Mouse (Mus musculus) mouse embryonic stem cell (cell line): ENCODE measurements at regions not wholly inside any gene's neighbourhood (a gene's known extent, or its start where the extent isn't known, plus 50 kb on each side); places are given as distances from the start of the nearest gene placed in this dataset.

Experiments used
- in situ Hi-C, 2 experiments: fragments of 300-500 bp; cut with MboI; formaldehyde crosslinking; loops; 1 replicate in 1 of 2; 3 replicates in 1 of 2; pipeline ENCODE4 v1.14.3; 2019 to 2020; ENCODE audit warnings: low sequenced_read_pairs in 2 of 2, low pct_unique_long_range_greater_than_20kb in 1 of 2, mixed read lengths in 1 of 2; ENCODE audit not compliant: unreplicated experiment in 1 of 2

DNA sequence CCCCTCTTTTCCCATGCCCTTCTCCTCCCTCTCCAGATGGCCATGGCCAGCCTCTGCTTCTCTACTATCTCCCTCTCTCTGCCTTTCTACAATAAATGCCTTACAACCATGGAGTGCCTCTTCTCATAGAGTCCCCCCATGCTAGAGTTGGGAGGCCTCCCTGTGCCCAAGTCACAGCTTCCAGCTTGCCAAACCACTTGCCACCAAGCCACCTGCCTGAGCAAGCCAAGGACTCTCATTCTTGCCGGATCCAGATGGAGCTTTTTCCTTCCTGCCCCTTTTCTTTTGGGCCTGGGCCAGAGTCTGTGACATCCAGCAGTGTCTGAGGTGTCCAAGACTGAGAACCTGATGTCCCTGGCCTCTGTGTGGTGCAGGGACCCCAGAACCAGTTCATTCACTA, 367.4 kb upstream of the Arhgap42 start:
- in situ Hi-C loops = no loop called here

DNA sequence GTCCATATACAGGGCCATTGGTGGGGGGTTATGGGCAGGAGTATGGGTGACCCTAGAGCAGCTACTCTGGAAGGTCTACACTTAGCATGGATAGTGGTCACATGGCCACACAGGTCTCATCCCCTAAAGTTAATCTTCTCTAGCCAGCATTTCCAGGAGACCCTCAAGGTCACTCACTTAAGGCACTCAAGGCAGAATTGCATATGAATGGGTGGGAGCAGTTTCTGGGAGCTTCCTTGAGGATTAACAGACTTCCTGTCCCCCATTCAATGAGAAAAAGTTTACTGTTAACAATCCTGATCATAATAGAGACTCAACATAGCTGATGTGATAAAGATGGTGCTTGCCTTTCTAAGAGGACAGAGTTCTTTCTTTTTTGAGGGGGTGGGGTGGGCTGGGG, 352.4 kb upstream of the Arhgap42 start:
- in situ Hi-C loops = no loop called here

DNA sequence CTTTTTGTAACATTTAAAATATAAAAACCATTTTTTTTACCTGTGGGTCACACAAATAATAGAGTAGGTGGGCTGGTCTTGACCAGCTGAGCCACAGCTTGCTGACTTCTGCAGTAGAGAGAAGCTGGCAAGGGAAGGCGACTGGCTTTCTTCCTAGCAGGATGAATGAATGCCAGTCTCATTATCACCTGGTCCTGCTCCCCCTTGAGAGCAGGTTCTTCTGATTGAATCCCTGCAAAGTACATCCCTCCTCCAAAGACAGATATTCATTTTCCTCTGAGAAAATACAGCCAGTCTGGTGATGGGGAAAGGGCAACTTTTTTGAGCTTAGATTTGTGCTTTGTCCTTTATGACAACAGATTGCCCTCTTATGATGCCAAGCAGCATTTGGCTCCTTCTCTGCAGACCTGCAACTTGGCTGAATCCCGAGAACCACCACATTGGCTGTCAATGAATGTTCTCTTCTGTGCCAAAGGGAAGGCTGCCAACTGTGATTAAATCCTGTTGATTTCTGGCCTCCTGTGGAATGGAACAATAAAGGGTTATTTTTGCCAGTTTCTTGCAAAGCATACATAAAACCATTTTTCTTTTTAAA, 344.2 kb upstream of the Arhgap42 start:
- in situ Hi-C loops = no loop called here

DNA sequence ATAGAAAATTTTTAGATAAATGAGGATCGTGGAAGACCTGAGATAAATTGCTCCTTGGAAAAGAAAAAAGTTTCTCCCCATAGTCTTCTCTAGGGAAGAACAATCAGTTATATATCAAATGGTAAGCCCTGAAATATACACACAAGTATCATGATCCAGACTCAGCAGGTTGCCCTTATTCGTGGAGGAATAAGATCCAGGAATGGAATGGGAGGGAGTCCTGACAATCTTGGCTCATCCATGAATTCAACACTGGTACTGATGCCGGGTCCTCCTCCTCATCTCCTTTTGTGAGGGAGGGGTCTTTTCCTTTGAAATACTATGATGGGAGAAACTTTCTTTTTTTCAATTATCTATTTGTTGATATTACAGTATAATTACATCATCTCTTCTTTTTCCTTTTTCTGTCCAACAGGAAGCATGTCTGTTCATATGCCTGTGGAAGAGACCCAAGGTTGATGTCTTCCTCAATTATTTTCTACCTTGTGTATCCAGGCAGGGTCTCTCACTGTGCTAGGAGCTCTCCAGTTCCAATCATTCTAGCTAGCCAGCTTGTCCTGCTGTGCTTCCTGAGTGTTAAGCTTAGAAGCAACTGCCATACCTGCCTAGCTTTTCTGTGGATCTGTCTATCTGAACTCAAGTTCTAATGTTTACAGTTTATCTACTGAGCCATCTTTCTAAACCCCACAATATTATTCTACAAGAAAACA, 343.6 kb upstream of the Arhgap42 start:
- in situ Hi-C loops = no loop called here

DNA sequence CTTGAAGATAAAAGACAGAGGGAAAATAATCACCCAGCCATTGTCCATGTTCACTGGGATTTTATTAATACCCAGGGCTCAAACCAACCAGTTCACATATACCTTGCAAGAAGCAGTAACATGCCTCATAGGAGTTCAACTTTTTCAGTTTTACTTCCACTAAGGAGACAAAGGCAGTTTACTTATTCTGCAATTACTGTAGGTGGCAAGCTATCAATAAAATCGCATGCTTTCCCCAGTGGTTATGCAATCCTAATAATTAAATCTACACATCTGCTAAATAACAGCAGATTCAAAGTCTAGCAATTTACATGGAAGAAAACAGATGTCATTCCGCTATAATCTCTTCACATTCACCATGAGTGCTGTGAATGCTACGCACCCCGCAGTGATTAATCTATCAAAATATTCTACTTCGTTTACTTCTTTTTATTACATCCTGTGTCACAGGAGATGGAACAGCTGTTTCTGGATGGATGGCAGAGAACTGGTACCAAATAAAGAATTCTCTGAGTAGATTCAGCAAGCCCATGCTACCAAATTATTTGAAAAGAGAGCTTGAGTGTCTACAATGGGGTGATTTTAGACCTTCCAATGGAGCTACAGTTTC, 329.2 kb upstream of the Arhgap42 start:
- in situ Hi-C loops = no loop called here

DNA sequence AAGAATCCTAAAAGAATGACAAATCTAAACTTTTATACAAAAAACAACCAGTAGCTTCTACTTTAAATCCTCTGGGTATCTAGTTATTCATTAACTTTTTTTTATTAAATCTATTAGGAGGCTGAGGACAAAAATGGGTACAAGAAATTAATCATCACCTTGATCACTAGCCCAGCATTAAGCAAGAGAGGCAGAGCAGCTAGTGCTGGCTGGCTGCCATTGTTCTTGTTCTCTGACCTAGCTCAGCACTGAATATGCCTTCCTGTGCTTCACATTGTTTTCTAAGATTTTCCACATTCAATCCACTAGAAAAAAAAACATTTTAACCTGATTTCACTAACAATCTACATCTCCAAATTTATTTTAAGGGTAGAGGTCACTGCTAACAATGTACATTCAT, 325.6 kb upstream of the Arhgap42 start:
- in situ Hi-C loops = no loop called here

DNA sequence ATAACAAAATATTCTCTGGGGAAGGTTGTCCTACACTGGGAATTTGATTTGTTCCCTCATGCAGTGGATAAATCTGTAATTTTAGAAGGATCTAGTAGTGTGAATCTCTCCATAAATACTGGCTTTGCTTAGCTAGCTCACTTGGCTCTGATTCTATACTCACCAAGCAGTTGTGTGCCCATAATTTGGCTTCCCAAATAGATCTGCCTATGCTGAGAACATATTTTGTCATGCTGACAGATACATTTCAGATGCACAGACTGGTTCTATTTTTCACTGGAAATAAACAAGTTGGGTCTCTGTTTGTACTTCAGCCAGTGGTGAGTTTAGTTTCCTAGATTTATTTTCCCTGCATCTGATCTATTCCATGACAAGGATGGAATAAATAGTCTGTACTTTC, 309.8 kb upstream of the Arhgap42 start:
- in situ Hi-C loops = no loop called here

DNA sequence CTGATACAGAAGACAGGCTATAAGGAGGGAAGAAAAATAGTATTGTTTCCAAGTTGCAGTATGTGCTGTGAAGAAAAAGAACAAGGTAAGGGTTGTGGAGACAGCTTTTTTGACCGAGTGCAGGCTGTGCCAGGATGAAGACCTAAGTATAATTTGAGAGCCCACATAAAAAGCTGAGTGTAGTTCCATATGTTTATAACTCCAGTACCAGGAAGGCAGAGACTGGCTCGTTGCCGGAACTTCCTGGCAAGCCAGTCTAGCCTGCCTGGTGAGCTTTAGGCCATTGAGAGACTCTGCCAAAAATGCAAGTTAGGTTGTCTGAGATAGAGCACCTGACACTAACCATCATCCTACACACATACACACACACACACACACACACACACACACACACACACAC, 308.7 kb upstream of the Arhgap42 start:
- in situ Hi-C loops = no loop called here

DNA sequence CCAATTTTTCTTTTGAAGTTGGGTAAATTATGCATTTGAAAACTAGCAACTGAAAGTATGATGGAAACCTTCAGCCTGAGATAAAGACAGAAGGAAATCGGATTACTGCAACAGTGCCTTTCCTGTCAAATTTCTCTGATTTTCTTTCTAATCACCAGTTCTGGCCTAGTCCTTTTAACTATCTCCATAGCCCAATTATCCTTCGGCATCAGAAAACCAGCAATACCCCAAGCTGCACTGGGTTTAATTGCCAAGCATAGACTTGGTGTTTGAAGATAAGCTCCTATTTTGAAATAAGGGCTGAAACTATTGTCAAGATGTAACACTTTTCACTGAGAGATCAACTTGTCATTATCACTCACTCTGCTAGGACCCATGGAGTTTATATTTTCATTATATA, 308.2 kb upstream of the Arhgap42 start:
- in situ Hi-C loops = no loop called here

DNA sequence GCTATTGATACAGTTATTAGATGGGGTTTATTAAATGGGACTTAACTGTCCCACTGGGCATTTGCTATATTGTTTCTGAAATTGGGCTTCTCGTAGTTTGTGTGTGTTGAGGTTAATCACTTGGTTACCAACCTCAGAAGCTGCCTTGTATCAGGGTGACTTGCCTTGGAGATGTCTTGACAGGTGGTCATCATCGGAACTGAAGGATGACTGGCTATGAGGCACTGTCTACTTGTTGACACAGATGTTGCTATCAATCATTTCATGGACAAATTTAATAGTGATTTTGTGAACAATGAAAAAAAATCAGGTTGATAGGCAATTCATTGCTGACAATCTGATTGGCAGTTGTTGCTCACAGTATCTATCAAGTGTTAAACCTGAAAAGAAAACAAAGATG, 261.4 kb upstream of the Arhgap42 start:
- in situ Hi-C loops = no loop called here

DNA sequence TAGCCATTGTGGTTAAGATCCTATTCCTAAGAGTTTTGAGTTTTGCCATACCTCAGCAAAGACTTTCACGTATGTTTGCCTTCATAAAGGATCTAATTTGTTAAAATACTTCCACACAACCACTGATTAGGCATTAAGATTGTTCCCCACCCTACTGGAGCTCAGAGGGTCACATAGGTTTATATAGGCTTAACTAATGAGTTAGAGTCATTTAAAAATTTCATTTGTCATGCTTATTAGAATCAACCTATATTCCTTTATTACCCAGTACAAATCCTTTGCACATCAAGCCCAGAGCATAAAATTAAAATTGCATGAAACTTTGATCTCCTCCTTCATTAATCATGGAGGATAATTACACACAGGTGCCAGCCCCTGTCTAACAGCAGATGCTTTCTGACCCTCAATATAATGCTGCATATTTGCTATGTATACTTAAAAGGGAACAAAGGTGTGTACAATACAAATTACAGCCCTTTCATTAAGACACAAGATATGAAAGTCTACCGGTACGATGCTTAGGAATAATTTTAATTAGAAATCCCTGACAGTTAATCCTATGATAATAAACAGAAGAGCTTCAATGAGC, 254.8 kb upstream of the Arhgap42 start:
- in situ Hi-C loops = no loop called here

DNA sequence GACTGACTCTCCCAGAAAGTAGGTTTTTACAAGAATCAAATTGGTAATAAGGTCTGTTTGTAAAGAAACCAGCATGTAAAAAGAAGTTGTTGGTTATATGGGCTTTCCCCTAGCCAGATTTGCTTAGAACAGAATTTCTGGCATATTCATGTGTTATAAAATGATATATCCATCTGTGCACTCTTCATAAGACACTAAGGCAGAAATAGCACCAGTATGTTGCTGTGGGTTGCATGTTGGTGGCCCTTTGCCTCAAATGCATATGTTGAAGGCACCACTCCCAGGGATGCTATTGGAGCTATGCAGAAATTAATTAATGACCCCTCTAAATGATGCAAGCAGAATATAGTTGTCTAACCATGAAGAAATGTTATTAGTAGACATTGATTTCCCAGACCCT, 238.2 kb upstream of the Arhgap42 start:
- in situ Hi-C loops = no loop called here

DNA sequence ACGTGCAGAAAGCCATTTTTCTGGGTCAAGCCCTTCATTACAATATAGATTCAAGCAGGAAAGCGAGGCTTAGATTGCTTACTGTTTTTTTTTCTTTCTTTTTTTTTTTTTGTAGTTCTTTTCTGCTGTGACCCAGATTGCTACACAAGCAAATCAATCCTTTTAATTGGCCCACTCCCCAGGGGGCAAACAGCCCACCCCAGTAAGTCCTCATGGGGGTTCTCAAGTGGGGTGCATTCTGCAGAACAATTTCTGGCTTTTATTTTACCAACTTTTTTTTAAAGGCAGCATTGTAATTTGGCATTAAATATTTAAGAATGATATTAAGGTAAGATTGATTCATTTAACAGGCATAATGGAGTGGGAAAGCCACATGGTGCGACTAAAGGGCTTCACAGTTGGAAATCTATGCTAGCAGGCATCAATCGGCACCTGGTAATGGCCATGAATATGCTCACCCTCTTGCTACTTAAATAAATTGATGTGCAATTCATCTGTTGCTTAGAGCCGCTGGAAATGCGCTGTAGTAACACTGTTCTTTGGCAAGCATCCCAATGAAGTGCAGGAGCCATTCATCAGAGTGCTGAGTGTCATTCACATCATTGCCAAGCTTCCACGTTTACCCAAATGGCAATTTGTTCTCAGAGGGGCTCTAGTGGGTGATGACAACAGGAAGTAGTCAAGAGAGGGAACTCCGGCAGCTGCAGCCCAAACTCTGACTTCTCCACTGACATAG, 236.3 kb upstream of the Arhgap42 start:
- in situ Hi-C loops = no loop called here

DNA sequence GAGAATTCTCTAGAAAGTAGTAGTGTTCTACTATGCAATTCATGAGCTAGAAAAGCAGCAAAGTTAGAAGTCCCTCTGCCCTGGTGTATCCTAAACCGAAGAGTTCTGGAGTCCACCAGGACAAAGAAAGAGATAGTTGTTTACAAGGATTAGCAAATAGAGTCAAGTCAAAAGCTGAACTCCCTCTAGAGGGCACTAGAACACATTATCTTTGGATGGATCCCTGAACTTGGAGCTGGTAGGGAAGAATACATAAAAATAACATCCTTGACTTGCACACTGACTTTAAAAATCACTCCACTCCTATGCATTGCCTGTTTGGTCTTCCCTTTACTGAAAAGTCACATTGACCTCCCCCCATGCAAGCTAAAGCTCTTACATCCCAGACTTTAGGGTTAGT, 205.3 kb upstream of the Arhgap42 start:
- in situ Hi-C loops = no loop called here

DNA sequence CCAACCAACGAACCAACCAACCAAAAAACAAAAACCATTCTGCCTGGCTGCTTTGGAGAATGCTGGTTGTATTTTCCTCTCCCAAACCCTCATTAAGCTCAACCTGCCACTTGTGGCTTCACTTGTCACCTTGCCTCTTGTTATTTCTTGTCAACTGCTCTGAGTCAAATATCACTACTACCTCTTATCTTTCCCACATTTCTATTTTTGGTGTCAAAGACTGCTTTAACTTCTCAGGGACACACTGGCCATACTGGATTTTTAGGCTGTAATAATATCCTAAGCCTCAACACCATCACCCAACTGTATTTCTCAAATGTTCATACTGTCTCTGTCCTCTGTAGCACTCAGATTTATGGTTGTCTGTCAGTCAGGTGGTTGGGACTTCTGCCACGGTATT, 181.4 kb upstream of the Arhgap42 start:
- in situ Hi-C loops = no loop called here

DNA sequence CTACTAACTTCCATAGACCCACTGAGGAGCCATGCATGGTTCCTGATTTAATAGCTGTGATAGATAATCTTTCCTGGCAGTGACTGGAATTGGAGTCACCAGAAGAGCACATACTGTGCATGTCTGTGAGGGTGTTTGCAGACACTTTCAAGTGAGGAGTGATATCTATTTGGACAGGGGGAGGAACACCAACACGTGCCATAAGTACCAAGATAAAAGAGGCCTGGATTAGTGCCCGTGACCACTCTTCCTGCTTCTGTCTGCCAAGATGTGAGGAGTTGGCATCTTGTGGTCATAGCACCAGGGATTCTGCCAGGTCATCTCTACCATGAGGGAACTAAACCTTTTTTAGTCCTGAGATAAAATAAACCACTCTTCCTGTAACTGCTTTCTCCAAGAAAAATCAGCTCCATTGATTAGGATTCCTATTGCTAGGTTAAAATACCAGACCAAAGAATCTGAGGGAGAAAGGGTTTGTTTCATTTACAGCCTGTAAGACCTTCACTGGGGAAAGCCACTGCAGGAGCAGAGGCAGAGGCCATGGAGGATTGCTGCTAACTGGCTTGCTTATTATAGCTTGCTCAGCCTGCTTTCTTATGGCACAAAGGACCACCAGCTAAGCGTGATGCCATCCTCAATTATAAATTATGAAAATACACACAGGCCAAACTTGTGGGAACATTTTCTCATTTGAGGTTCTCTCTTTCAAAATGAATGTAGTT, 173.7 kb upstream of the Arhgap42 start:
- in situ Hi-C loops = no loop called here

DNA sequence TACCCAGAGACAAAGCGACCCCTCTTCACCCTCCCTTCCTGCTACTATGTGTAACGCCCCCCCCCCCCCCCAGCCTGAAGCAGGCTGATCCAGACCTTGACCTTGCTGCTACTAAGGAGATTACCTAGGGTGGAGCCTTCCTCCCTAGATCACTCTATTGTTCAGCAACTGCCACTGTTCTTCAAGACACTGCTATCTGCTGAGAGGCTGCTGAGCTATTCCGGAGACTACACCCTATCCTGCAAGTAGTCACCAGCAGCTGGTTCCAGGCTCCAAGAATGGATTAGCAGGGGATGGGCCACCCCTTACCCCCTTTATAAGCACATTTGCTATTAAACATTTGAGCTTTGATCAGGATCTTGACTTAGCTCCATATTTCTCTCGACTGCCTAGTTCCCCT, 155.3 kb upstream of the Arhgap42 start:
- in situ Hi-C loops = loop anchor here in 1 of 2 experiments (25.0 kb wide), 1 partner anchor 682 kb away; no protein-coding TSS in a partner anchor

DNA sequence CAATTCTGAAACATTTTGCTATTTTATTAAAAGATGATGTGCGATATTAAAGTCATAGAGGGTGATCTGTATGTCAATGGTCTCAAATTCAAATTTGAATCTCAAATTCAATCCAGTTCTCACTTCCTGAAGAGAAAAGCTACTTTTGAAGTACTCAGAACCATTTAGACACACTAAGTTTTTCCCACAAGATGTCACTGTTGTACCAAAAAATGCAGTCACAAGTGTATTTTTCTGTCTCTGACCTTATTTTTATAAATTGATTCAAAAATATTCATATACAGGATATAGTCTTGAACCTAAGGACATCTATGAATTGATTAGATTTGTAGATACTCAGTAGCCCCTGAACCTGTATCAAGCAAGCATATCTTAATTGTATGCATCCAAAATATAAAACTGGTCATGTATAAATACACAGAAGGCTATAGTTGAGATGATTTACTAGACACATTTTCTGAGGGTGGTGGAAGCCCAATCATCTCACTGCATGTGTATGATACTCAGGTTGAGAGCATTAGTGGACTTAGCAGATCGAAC, 137.8 kb upstream of the Arhgap42 start:
- in situ Hi-C loops = loop anchor here (5.0 to 25.0 kb wide), 3 partner anchors 322 to 664 kb away; no protein-coding TSS in a partner anchor
